Mouse (Mus musculus): Measurements from ENCODE around the gene Supt16. TPM values are rescaled to one million over a fixed set of nuclear protein-coding genes. Genes with fewer than 3 reads are reported as not detected.

Gene Supt16
- 28.9 and 44.9 TPM in 2 replicates for polyA plus RNA-seq (2012; rRNA removed)

DNA sequence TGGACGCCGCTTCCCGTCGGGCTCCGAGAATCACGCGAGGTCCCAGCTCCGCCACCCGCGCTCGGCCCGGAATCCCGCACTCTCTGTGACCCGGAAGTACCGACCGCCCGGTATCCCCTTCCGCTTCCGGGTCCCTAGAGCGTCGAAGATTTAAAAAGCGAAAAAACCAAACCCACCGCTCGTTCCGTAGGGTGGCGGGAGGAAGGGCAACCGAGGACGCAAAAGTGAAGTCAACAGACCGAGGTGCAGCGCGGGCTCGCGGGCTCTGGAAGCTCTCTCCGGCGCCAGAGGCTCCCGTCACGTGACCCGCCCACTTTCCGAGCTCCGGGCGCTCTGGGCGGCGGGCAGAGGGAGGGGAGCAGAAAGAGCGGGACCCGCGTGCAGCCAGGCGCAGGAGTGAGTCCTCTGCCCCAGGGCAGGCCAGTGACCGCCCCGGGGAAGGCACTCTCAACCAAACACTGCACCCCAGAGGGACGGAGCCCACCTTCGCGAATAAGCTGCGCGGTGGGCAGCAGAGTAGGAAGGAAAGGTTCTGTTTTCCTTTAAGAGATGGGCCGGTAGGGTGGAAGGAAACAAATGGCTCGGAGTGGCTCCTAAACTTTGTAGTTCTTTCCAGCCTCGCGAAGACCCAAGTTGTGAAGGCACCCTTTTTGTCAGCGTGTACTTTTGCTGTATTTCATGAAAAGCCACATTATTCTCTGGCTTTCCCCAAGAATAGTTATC, at the start of gene Supt16:
Gene Supt16, minus strand, starts transcription at position 261 of the 723 bp plus-strand sequence.
- peak; percentile 40; the same call in 1 of the 2 replicates for TF ChIP-seq POLR2A (IDR thresholded peaks at IDR 0.05; ENCODE audit: borderline replicate concordance, extremely low read depth, insufficient read depth, insufficient read length, poor library complexity, severe bottlenecking)
- TF ChIP-seq CTCF (IDR thresholded peaks at IDR 0.05; ENCODE audit: borderline replicate concordance, extremely low read depth, insufficient read depth, insufficient read length), result no peak

DNA sequence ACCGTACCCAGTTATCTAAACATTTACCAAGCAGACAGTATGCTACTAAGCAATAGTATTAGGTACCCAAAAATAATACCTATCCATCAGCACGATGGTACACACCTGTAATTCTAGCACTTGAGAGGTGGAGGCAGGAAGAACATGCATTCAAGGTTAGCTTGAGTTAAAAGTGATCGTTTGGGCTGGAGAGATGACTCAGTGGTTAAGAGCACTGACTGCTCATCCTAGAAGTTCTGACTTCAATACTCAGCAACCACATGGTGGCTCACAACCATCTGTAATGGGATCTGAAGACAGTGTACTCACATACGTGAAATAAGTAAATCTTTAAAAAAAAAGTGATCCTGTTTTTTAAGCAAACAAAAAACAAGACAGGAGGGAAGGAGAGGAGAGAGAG, 48.9 kb upstream of the Supt16 start:
- DNase-seq (ENCODE audit: low read depth), result no peak
- no peak for TF ChIP-seq POLR2A (IDR thresholded peaks at IDR 0.05; ENCODE audit: borderline replicate concordance, extremely low read depth, insufficient read depth, insufficient read length, poor library complexity, severe bottlenecking)
- no peak for TF ChIP-seq CTCF (IDR thresholded peaks at IDR 0.05; ENCODE audit: borderline replicate concordance, extremely low read depth, insufficient read depth, insufficient read length)

More for the DNA sequence above, at the start of gene Supt16:
- DNase-seq (ENCODE audit: low read depth), result peak; percentile 92

GRCm38 (mm10) chr14:52244690-52245042, 47.5 kb upstream of the Supt16 start:
- TF ChIP-seq CTCF (IDR thresholded peaks at IDR 0.05; ENCODE audit: borderline replicate concordance, extremely low read depth, insufficient read depth, insufficient read length), result no peak
- no peak for TF ChIP-seq POLR2A (IDR thresholded peaks at IDR 0.05; ENCODE audit: borderline replicate concordance, extremely low read depth, insufficient read depth, insufficient read length, poor library complexity, severe bottlenecking)
- no peak for DNase-seq (ENCODE audit: low read depth)

DNA sequence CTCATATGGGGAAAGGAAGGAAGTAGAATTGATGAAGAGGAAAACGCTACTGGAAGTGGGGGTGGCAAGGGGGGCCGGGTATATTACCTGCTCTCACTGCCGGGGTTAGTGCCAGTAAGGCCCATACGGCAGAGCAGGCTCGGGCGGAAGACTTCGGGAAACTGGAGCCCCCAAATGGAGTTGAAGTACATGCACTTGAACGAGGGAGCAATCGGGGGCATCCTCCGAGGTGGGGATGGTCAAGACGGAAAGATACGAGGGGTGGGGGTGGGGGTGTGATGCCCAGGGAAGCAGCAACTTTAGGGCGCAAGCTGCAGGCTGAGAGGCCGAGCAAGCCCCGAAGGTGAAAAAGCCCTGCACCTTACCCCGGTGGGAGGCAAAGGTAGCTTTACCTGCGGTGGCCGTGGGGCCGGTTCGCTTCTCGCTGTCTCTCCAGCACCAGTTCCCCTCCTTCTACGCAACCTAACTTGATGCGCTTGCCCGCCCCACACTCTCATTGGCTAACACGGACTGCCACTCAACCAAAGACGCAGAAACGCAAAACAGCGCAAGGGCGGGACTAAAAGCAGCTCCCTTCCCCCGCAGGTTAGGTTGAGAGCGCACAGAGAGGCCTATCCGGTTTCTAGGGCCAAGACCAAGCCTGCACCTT, 46.9 kb upstream of the Supt16 start:
- no peak for TF ChIP-seq CTCF (IDR thresholded peaks at IDR 0.05; ENCODE audit: borderline replicate concordance, extremely low read depth, insufficient read depth, insufficient read length)
- peak; percentile 35; the same call in 1 of the 2 replicates for TF ChIP-seq POLR2A (IDR thresholded peaks at IDR 0.05; ENCODE audit: borderline replicate concordance, extremely low read depth, insufficient read depth, insufficient read length, poor library complexity, severe bottlenecking)

DNA sequence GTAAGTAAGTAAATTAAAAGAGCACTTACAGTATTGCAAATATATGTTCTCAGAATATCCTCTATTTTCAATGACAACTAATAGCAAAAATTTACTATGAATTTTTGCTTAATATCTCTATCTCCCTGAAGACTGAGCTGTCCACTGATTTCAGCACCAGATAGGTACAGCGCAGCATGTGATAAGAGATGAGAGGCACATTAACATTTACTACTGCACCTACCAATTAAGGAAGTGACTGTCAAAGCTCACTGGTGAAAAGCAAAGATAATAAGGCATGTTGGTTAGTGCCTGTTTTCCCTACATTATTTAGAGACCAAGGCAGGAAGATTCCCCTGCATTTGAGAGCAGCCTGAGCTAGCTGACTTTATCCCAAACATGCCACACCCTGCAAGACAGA, 39.0 kb upstream of the Supt16 start:
- no peak for TF ChIP-seq CTCF (IDR thresholded peaks at IDR 0.05; ENCODE audit: borderline replicate concordance, extremely low read depth, insufficient read depth, insufficient read length)
- TF ChIP-seq POLR2A (IDR thresholded peaks at IDR 0.05; ENCODE audit: borderline replicate concordance, extremely low read depth, insufficient read depth, insufficient read length, poor library complexity, severe bottlenecking), result no peak
- no peak for DNase-seq (ENCODE audit: low read depth)

More for the DNA sequence above, 46.9 kb upstream of the Supt16 start:
- peak; percentile 99 for DNase-seq (ENCODE audit: low read depth)

DNA sequence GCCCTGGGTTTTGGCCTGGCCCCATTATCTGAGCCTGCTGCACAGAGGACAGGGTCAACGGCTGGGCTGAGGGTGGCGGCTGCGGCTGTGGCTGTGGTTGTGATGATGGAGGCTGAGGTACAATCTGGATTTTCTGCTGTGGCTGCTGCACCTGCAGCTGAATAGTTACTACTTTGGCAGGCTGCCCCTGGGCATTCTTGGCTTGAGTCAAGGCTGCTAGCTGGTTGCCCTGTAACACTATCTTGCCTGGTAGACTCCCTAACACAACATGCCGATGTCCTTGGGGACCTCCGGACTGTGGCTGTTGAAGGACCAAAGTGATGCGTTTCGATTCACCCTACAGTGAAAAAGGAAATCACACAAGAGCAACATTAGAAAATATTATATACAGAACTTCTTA, 37.9 kb upstream of the Supt16 start:
- DNase-seq (ENCODE audit: low read depth), result no peak
- TF ChIP-seq POLR2A (IDR thresholded peaks at IDR 0.05; ENCODE audit: borderline replicate concordance, extremely low read depth, insufficient read depth, insufficient read length, poor library complexity, severe bottlenecking) (no peak), CTCF (IDR thresholded peaks at IDR 0.05; ENCODE audit: borderline replicate concordance, extremely low read depth, insufficient read depth, insufficient read length) (no peak)

- TF ChIP-seq POLR2A (IDR thresholded peaks at IDR 0.05; ENCODE audit: borderline replicate concordance, extremely low read depth, insufficient read depth, insufficient read length, poor library complexity, severe bottlenecking) (no peak), CTCF (IDR thresholded peaks at IDR 0.05; ENCODE audit: borderline replicate concordance, extremely low read depth, insufficient read depth, insufficient read length) (no peak)
- DNase-seq (ENCODE audit: low read depth), result no peak
These were observed 35.0 kb upstream of the Supt16 start for GRCm38 (mm10) chr14:52232249-52232648.

DNA sequence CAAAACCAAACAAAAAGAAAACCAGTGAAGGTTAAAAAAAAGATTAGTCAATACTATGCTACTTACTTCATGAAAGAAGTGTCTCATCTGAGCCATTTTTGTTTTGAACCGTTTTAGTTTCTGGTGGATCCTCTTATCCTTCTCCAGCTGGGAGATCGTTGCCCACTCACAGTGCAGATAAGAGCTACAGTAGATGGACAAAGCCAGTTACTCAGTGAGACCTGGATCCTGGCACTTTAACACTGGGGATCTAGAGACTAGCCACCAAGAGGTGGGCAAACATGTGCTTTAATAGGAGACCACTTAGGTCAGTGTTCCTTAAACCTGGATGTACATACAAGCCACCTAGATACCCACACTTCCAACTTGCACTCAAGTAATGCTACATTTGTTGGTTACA, 28.8 kb upstream of the Supt16 start:
- no peak for DNase-seq (ENCODE audit: low read depth)
- TF ChIP-seq CTCF (IDR thresholded peaks at IDR 0.05; ENCODE audit: borderline replicate concordance, extremely low read depth, insufficient read depth, insufficient read length), result no peak
- TF ChIP-seq POLR2A (IDR thresholded peaks at IDR 0.05; ENCODE audit: borderline replicate concordance, extremely low read depth, insufficient read depth, insufficient read length, poor library complexity, severe bottlenecking), result no peak

DNA sequence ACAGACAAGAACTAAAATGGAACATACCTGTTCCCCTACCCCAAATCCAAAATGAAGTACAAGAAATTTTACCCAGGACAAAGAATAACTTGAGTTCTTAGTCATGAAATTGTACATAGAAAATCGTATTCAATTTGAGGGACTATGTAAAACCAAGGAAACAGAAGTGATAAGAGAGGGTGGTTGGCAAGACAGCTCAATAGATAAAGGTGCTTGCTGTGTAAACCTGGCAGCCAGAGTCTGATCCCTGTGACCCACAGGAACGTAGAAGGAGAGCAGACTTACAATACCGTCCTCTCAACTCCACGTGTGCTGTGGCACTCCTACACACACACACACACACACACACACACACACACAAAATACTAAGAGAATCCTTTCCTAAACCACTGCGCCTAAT, 20.0 kb upstream of the Supt16 start:
- DNase-seq (ENCODE audit: low read depth), result no peak

DNA sequence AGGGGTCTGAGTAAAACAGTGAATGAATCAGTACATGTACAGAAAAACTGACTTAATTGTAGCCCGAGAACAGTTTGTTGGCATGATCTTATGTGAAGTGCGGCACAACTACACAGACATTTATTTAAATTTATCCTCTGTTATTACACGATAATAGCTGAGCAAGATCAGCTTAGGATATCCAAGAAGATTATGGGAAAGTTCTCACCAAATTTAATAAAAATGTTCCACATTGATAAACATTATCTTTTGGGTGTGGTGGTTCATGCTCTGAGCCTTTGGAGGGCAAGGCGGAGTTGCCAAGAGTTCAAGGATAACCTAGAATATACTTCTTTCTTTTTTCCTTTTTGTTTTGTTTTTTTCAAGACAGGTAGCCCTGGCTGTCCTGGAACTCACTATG, 2.2 kb upstream of the Supt16 start:
- TF ChIP-seq CTCF (IDR thresholded peaks at IDR 0.05; ENCODE audit: borderline replicate concordance, extremely low read depth, insufficient read depth, insufficient read length), result no peak
- no peak for TF ChIP-seq POLR2A (IDR thresholded peaks at IDR 0.05; ENCODE audit: borderline replicate concordance, extremely low read depth, insufficient read depth, insufficient read length, poor library complexity, severe bottlenecking)
- DNase-seq (ENCODE audit: low read depth), result no peak

More for the DNA sequence above, 20.0 kb upstream of the Supt16 start:
- TF ChIP-seq POLR2A (IDR thresholded peaks at IDR 0.05; ENCODE audit: borderline replicate concordance, extremely low read depth, insufficient read depth, insufficient read length, poor library complexity, severe bottlenecking), result no peak
- TF ChIP-seq CTCF (IDR thresholded peaks at IDR 0.05; ENCODE audit: borderline replicate concordance, extremely low read depth, insufficient read depth, insufficient read length), result no peak

GRCm38 (mm10) chr14:52198141-52198540, 925 bp upstream of the Supt16 start:
- TF ChIP-seq CTCF (IDR thresholded peaks at IDR 0.05; ENCODE audit: borderline replicate concordance, extremely low read depth, insufficient read depth, insufficient read length) (no peak), POLR2A (IDR thresholded peaks at IDR 0.05; ENCODE audit: borderline replicate concordance, extremely low read depth, insufficient read depth, insufficient read length, poor library complexity, severe bottlenecking) (no peak)
- peak; percentile 5 for DNase-seq (ENCODE audit: low read depth)

Data from brain, embryonic 14.5 days (tissue).